Mouse (Mus musculus): ENCODE results near the gene Rsph9. TPM values are rescaled to one million over a fixed set of nuclear protein-coding genes. Genes with fewer than 3 reads are reported as not detected.
A peak's percentile ranks its signal among the peaks of the same experiment; 100 is the strongest.

Rsph9 gene
- polyA plus RNA-seq, 1 experiment: 2.6 TPM

- no peak for TF ChIP-seq POLR2A (IDR thresholded peaks at IDR 0.05; ENCODE audit: control insufficient read depth, extremely low read depth, insufficient read depth, low read length, poor library complexity)
- 0 out of 2 replicates have a peak, but pooled peaks have one; percentile 29 for TF ChIP-seq CTCF (IDR thresholded peaks at IDR 0.05; ENCODE audit: borderline replicate concordance, control insufficient read depth, extremely low read depth, insufficient read depth, low read length, poor library complexity)
- Histone ChIP-seq H3K36me3 (ENCODE audit: control insufficient read depth, insufficient read depth, low read length) (peaks cover 40% of the 10 kb centered on the region), H3K4me3 (ENCODE audit: control insufficient read depth, insufficient read depth, low read length) (no peak overlapping the region), H3K4me1 (replicated peaks; ENCODE audit: control insufficient read depth, insufficient read depth, low read length) (peaks cover 15% of the 10 kb centered on the region), H3K27ac (ENCODE audit: control insufficient read depth, insufficient read depth, low read length) (no peak overlapping the region), H3K27me3 (ENCODE audit: control insufficient read depth, insufficient read depth, low read length) (no peaks in the 10 kb centered on the region)
- 92% methylated on average over 11 of the region's 11 CpGs for WGBS
- no peak for DNase-seq
Observed at GRCm38 (mm10) chr17:46167014-46167413, 23.0 kb upstream of the Rsph9 start.

DNA sequence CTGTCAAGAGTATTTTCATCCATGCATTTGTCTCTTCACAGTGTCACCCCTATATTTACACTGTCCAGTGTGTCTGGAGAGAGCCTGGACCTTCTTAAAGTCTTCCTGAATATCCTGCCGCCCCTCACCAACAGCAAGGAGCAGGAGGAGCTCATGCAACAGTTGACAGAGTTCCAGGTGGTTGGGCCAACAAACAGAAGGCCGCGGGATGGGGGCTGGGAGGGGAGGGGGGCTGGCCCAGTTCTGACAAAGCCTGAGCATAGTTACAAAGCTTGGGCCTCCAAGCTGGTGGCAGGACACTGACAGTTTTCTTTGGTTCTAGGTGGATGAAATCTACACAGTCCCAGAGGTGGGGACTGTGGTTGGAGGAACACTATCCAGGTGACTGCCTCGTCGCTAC lies 22.3 kb upstream of the Rsph9 start:
- WGBS: 92% methylated on average over 5 of the region's 5 CpGs
- Histone ChIP-seq H3K27ac (ENCODE audit: control insufficient read depth, insufficient read depth, low read length) (no peak overlapping the region), H3K4me1 (replicated peaks; ENCODE audit: control insufficient read depth, insufficient read depth, low read length) (peaks cover 22% of the 10 kb centered on the region), H3K4me3 (ENCODE audit: control insufficient read depth, insufficient read depth, low read length) (no peak overlapping the region), H3K36me3 (ENCODE audit: control insufficient read depth, insufficient read depth, low read length) (peaks cover 36% of the 10 kb centered on the region), H3K27me3 (ENCODE audit: control insufficient read depth, insufficient read depth, low read length) (no peaks in the 10 kb centered on the region)
- TF ChIP-seq POLR2A (IDR thresholded peaks at IDR 0.05; ENCODE audit: control insufficient read depth, extremely low read depth, insufficient read depth, low read length, poor library complexity): no peak
- TF ChIP-seq CTCF (IDR thresholded peaks at IDR 0.05; ENCODE audit: borderline replicate concordance, control insufficient read depth, extremely low read depth, insufficient read depth, low read length, poor library complexity): no peak
- DNase-seq: no peak

DNA sequence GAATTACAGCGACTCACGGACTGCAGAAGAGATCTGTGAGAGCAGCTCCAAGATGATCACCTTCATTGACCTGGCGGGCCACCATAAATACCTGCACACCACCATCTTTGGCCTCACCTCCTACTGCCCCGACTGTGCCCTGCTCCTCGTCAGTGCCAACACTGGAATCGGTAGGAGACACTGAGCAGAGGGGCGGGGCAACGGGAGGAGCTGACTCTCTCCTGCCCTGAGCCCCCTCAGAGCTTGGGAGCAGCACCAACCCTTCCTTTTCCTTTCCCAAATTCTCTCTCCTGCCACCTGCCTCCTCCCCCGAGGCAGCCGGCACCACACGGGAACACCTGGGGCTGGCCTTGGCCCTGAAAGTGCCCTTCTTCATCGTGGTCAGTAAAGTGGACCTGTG lies 21.4 kb upstream of the Rsph9 start:
- Histone ChIP-seq H3K4me3 (ENCODE audit: control insufficient read depth, insufficient read depth, low read length) (no peak overlapping the region), H3K27me3 (ENCODE audit: control insufficient read depth, insufficient read depth, low read length) (no peaks in the 10 kb centered on the region), H3K27ac (ENCODE audit: control insufficient read depth, insufficient read depth, low read length) (no peak overlapping the region), H3K36me3 (ENCODE audit: control insufficient read depth, insufficient read depth, low read length) (peaks cover 36% of the 10 kb centered on the region), H3K4me1 (replicated peaks; ENCODE audit: control insufficient read depth, insufficient read depth, low read length) (peaks cover 22% of the 10 kb centered on the region)
- DNase-seq: no peak
- 95% methylated on average over 12 of the region's 12 CpGs for WGBS
- no peak for TF ChIP-seq POLR2A (IDR thresholded peaks at IDR 0.05; ENCODE audit: control insufficient read depth, extremely low read depth, insufficient read depth, low read length, poor library complexity)

DNA sequence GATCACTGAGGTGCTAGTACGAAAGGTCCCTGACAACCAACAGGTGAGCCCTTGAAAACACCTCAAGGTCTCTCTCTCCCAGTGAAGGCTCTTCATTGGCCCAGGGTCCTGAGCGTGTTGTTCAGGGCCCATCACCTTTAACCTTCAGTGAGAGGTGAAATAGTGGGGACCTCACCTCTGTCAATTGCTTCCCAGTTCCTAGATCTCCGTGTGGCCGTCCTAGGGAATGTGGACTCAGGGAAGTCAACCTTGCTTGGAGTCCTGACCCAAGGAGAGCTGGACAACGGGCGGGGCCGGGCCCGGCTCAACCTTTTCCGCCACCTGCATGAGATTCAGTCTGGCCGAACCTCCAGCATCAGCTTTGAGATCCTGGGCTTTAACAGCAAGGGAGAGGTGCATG lies 20.8 kb upstream of the Rsph9 start:
- Histone ChIP-seq H3K27ac (ENCODE audit: control insufficient read depth, insufficient read depth, low read length) (no peak overlapping the region), H3K4me3 (ENCODE audit: control insufficient read depth, insufficient read depth, low read length) (no peak overlapping the region), H3K36me3 (ENCODE audit: control insufficient read depth, insufficient read depth, low read length) (peaks cover 36% of the 10 kb centered on the region), H3K4me1 (replicated peaks; ENCODE audit: control insufficient read depth, insufficient read depth, low read length) (peaks cover 24% of the 10 kb centered on the region), H3K27me3 (ENCODE audit: control insufficient read depth, insufficient read depth, low read length) (no peaks in the 10 kb centered on the region)
- 97% methylated on average over 10 of the region's 10 CpGs for WGBS
- no peak for TF ChIP-seq POLR2A (IDR thresholded peaks at IDR 0.05; ENCODE audit: control insufficient read depth, extremely low read depth, insufficient read depth, low read length, poor library complexity)
- no peak for TF ChIP-seq CTCF (IDR thresholded peaks at IDR 0.05; ENCODE audit: borderline replicate concordance, control insufficient read depth, extremely low read depth, insufficient read depth, low read length, poor library complexity)
- DNase-seq: no peak

DNA sequence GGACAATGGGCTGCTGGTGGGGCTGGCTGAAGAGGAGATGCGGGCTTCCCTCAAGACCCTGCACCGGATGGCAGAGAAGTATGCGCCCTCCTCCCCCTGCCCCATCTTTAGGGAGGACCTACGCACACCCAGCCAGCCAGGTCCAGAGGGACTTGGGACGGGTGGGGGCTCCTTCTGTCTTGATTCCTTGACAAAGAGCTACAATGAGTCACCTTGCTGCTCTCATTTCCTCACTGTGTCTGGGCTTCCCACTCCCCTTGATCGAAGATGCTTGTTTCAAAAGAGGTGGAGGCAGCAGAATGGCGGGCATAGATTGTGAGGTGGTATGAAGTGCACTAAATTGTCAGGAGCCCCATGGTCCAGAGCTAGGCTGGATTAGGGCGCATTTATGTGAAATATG lies 20.3 kb upstream of the Rsph9 start:
- TF ChIP-seq POLR2A (IDR thresholded peaks at IDR 0.05; ENCODE audit: control insufficient read depth, extremely low read depth, insufficient read depth, low read length, poor library complexity) (no peak), CTCF (IDR thresholded peaks at IDR 0.05; ENCODE audit: borderline replicate concordance, control insufficient read depth, extremely low read depth, insufficient read depth, low read length, poor library complexity) (no peak)
- WGBS: 94% methylated on average over 8 of the region's 8 CpGs
- H3K4me3 ChIP-seq (ENCODE audit: control insufficient read depth, insufficient read depth, low read length): no peak overlapping the region
- no peaks in the 10 kb centered on the region for H3K27me3 ChIP-seq (ENCODE audit: control insufficient read depth, insufficient read depth, low read length)
- no peak for DNase-seq
- H3K4me1 ChIP-seq (replicated peaks; ENCODE audit: control insufficient read depth, insufficient read depth, low read length): peaks cover 25% of the 10 kb centered on the region
- no peak overlapping the region for H3K27ac ChIP-seq (ENCODE audit: control insufficient read depth, insufficient read depth, low read length)
- peaks cover 34% of the 10 kb centered on the region for H3K36me3 ChIP-seq (ENCODE audit: control insufficient read depth, insufficient read depth, low read length)

DNA sequence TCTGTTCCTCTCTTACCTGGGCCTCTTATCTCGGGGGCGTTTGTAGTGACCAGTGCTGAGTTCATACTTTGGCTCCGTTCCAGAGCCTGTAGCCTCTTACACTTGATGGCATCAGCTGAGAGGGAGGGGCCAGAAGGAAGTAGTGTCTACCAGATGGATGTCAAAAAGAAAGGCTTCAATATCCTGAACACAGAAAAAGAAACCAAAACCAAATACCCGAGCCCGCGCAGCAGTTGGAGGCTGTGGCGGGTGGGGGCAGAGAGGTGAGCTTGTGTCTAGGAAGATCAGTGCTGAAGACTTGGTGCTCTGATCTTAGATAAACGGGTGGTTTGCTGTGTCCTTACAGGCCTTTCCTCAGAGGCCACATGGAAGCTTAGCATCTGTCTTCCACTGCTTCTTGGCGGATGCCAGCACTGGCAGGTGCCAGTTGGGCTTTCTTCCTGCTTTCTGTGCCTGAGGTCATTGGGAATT lies 19.0 kb upstream of the Rsph9 start:
- no peaks in the 10 kb centered on the region for H3K27me3 ChIP-seq (ENCODE audit: control insufficient read depth, insufficient read depth, low read length)
- TF ChIP-seq POLR2A (IDR thresholded peaks at IDR 0.05; ENCODE audit: control insufficient read depth, extremely low read depth, insufficient read depth, low read length, poor library complexity) (no peak), CTCF (IDR thresholded peaks at IDR 0.05; ENCODE audit: borderline replicate concordance, control insufficient read depth, extremely low read depth, insufficient read depth, low read length, poor library complexity) (no peak)
- peak overlapping the region; percentile 91 for H3K27ac ChIP-seq (ENCODE audit: control insufficient read depth, insufficient read depth, low read length)
- H3K36me3 ChIP-seq (ENCODE audit: control insufficient read depth, insufficient read depth, low read length): peaks cover 22% of the 10 kb centered on the region
- H3K4me3 ChIP-seq (ENCODE audit: control insufficient read depth, insufficient read depth, low read length): peak overlapping the region; percentile 43
- WGBS: 3% methylated on average over 9 of the region's 9 CpGs
- peak; percentile 75 for DNase-seq
- peaks cover 25% of the 10 kb centered on the region for H3K4me1 ChIP-seq (replicated peaks; ENCODE audit: control insufficient read depth, insufficient read depth, low read length)

DNA sequence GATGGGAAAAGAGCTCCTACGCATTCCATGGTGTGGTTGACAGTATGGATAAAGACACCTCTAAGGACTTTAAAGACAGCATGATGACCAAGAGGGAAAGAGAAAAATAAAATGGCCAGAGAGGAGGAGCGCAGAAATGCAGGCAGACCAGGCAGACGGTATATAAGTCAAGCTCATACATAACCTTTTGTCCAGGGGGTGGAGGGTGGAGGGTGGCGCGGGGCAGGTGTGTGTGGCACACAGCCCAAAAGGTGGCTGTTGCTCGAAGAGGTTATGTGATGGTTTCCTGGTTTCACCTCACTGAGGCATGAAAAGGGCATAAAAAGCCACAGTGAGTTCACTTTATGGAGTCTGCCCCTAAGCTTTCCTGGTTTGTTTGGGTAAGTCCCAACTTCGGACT lies 18.5 kb upstream of the Rsph9 start:
- peak overlapping the region; percentile 91 for H3K27ac ChIP-seq (ENCODE audit: control insufficient read depth, insufficient read depth, low read length)
- H3K4me3 ChIP-seq (ENCODE audit: control insufficient read depth, insufficient read depth, low read length): peak overlapping the region; percentile 43
- peaks cover 25% of the 10 kb centered on the region for H3K4me1 ChIP-seq (replicated peaks; ENCODE audit: control insufficient read depth, insufficient read depth, low read length)
- H3K27me3 ChIP-seq (ENCODE audit: control insufficient read depth, insufficient read depth, low read length): no peaks in the 10 kb centered on the region
- no peak for DNase-seq
- H3K36me3 ChIP-seq (ENCODE audit: control insufficient read depth, insufficient read depth, low read length): peaks cover 17% of the 10 kb centered on the region
- no peak for TF ChIP-seq POLR2A (IDR thresholded peaks at IDR 0.05; ENCODE audit: control insufficient read depth, extremely low read depth, insufficient read depth, low read length, poor library complexity)
- no peak for TF ChIP-seq CTCF (IDR thresholded peaks at IDR 0.05; ENCODE audit: borderline replicate concordance, control insufficient read depth, extremely low read depth, insufficient read depth, low read length, poor library complexity)
- WGBS: 26% methylated on average over 7 of the region's 7 CpGs

All from thymus, adult 2 months (tissue).